ENCODE assay signal across 8 mouse cellular contexts in genomic region chr19:56549033-56549680, GRCm38 (mm10). TPM values are rescaled to one million over a fixed set of nuclear protein-coding genes. Genes with fewer than 3 reads are reported as not detected.
DNase-seq lines count a peak whose midpoint lies in the region; ATAC-seq and TF ChIP-seq lines count a peak whose summit lies in the region.

No protein-coding gene starts in this region.

- H3K4me2 ChIP-seq in limb, embryonic 14.5 days (replicated peaks; ENCODE audit: low read depth, low read length, severe bottlenecking), result peak overlapping the region; percentile 79
- H3K4me2 ChIP-seq in stomach, postnatal 0 days (replicated peaks; ENCODE audit: low read depth), result peak overlapping the region; percentile 86

- DNase-seq in heart, adult 11 months, result peak; percentile 82
- DNase-seq in heart, postnatal 4 days, result no peak
- no peak for DNase-seq in MEL (ENCODE audit: low read depth, low spot score)
- DNase-seq in hindbrain, embryonic 10.5 days (ENCODE audit: low spot score), result no peak
- DNase-seq in limb, embryonic 14.5 days (ENCODE audit: low spot score), result peak; percentile 7
- peak; percentile 58 for DNase-seq in stomach, postnatal 0 days (ENCODE audit: low spot score)
- DNase-seq in layer of hippocampus, adult 8-10 months (ENCODE audit: low spot score in 2 of 2), result no peak
- no peak for DNase-seq in thymus, postnatal 0 days (ENCODE audit: low spot score)

- H3K4me3 ChIP-seq in MEL (ENCODE audit: control insufficient read depth in 1 of 2, insufficient read depth in 1 of 2, low read depth in 2 of 2, low read length in 2 of 2), result peak overlapping the region; percentile 86 to 92
- H3K4me3 ChIP-seq in hindbrain, embryonic 10.5 days, result peak overlapping the region; percentile 94
- H3K4me3 ChIP-seq in limb, embryonic 14.5 days (replicated peaks; ENCODE audit: low read length), result peak overlapping the region; percentile 87
- peak overlapping the region; percentile 95 for H3K4me3 ChIP-seq in stomach, postnatal 0 days (ENCODE audit: low read depth, low read length)

- peaks cover 10 to 26% of the 10 kb centered on the region in 2 experiments for H3K4me1 ChIP-seq in MEL (ENCODE audit: control insufficient read depth in 1 of 2, insufficient read depth in 2 of 2, low read length in 2 of 2)
- H3K4me1 ChIP-seq in hindbrain, embryonic 10.5 days (replicated peaks), result peaks cover 30% of the 10 kb centered on the region
- H3K4me1 ChIP-seq in limb, embryonic 14.5 days (ENCODE audit: control insufficient read depth, insufficient read depth, low read length), result peaks cover 8% of the 10 kb centered on the region; the same call in 1 of the 2 replicates
- no peaks in the 10 kb centered on the region for H3K4me1 ChIP-seq in stomach, postnatal 0 days (replicated peaks; ENCODE audit: control insufficient read depth, insufficient read depth)

- no peak; the same call in 1 of the 2 replicates for ATAC-seq in limb, embryonic 14.5 days (ENCODE audit: low FRiP score, low read depth)
- ATAC-seq in stomach, postnatal 0 days (ENCODE audit: low FRiP score, low TSS enrichment), result peak; percentile 62

- no peak for TF ChIP-seq RAD21 in MEL (IDR thresholded peaks at IDR 0.05; ENCODE audit: low read depth, low read length)

- peak overlapping the region; percentile 92 for H3K9ac ChIP-seq in MEL (ENCODE audit: control insufficient read depth, low read depth, low read length, poor library complexity, severe bottlenecking)
- peak overlapping the region; percentile 98 for H3K9ac ChIP-seq in limb, embryonic 14.5 days (ENCODE audit: low read depth, low read length, severe bottlenecking)
- peak overlapping the region; percentile 98 for H3K9ac ChIP-seq in stomach, postnatal 0 days (ENCODE audit: low read length)

- H3K9me3 ChIP-seq in MEL (replicated peaks; ENCODE audit: insufficient read depth, low read length), result no peaks in the 10 kb centered on the region
- no peaks in the 10 kb centered on the region for H3K9me3 ChIP-seq in hindbrain, embryonic 10.5 days
- no peaks in the 10 kb centered on the region for H3K9me3 ChIP-seq in limb, embryonic 14.5 days (ENCODE audit: control insufficient read depth, low read length)
- no peaks in the 10 kb centered on the region for H3K9me3 ChIP-seq in stomach, postnatal 0 days (ENCODE audit: control insufficient read depth, low read length)

- no peak for TF ChIP-seq POLR2A in MEL (IDR thresholded peaks at IDR 0.05; ENCODE audit: control insufficient read depth in 1 of 2, insufficient read depth in 1 of 2, low read depth in 1 of 2, low read length in 2 of 2, poor library complexity in 1 of 2)
- TF ChIP-seq POLR2A in limb, embryonic 14.5 days (IDR thresholded peaks at IDR 0.05; ENCODE audit: borderline replicate concordance, extremely low read depth, insufficient read depth, insufficient read length), result no peak

- H3K36me3 ChIP-seq in MEL (ENCODE audit: control insufficient read depth in 1 of 2, insufficient read depth in 2 of 2, low read length in 2 of 2), result peaks cover 16 to 33% of the 10 kb centered on the region in 2 experiments
- peaks cover 45% of the 10 kb centered on the region for H3K36me3 ChIP-seq in hindbrain, embryonic 10.5 days
- peaks cover 30% of the 10 kb centered on the region for H3K36me3 ChIP-seq in limb, embryonic 14.5 days (ENCODE audit: control insufficient read depth, insufficient read depth, low read length)
- H3K36me3 ChIP-seq in stomach, postnatal 0 days (ENCODE audit: control insufficient read depth, insufficient read depth, low read length), result peaks cover 18% of the 10 kb centered on the region

- WGBS in hindbrain, embryonic 10.5 days, result 30% methylated on average over 18 of the region's 18 CpGs
- WGBS in limb, embryonic 14.5 days, result 20% methylated on average over 18 of the region's 18 CpGs
- 12% methylated on average over 18 of the region's 18 CpGs for WGBS in stomach, postnatal 0 days

- no peaks in the 10 kb centered on the region for H3K27me3 ChIP-seq in MEL (ENCODE audit: control insufficient read depth in 1 of 2, insufficient read depth in 2 of 2, low read length in 2 of 2)
- no peaks in the 10 kb centered on the region for H3K27me3 ChIP-seq in hindbrain, embryonic 10.5 days (ENCODE audit: insufficient read depth, poor library complexity, severe bottlenecking)
- H3K27me3 ChIP-seq in limb, embryonic 14.5 days (ENCODE audit: control insufficient read depth, insufficient read depth, low read length), result no peaks in the 10 kb centered on the region
- no peaks in the 10 kb centered on the region for H3K27me3 ChIP-seq in stomach, postnatal 0 days (ENCODE audit: control insufficient read depth, insufficient read depth, low read length)

- TF ChIP-seq CTCF in MEL (IDR thresholded peaks at IDR 0.05 in 2 of 3, conservative IDR thresholded peaks at IDR 0.05 in 1 of 3; ENCODE audit: control insufficient read depth in 1 of 3, insufficient read depth in 1 of 3, low read depth in 2 of 3, low read length in 3 of 3, poor library complexity in 1 of 3, severe bottlenecking in 1 of 3), result no peak
- no peak for TF ChIP-seq CTCF in stomach, postnatal 0 days (IDR thresholded peaks at IDR 0.05; ENCODE audit: low read depth)

- peaks cover 48% of the 10 kb centered on the region for H3K79me2 ChIP-seq in MEL (ENCODE audit: control insufficient read depth, insufficient read depth, low read length, poor library complexity)

- TF ChIP-seq EP300 in MEL (IDR thresholded peaks at IDR 0.05; ENCODE audit: low read depth in 1 of 2, low read length in 2 of 2), result peak; percentile 24 to 27; a peak in 1 of 4 replicates
- TF ChIP-seq EP300 in stomach, postnatal 0 days (optimal IDR thresholded peaks at IDR 0.05), result no peak

- peak overlapping the region; percentile 87 for H3K27ac ChIP-seq in MEL (ENCODE audit: control insufficient read depth, low read depth, low read length)
- peak overlapping the region; percentile 99 for H3K27ac ChIP-seq in hindbrain, embryonic 10.5 days
- H3K27ac ChIP-seq in limb, embryonic 14.5 days (replicated peaks; ENCODE audit: low read depth, low read length), result peak overlapping the region; percentile 98
- H3K27ac ChIP-seq in stomach, postnatal 0 days (replicated peaks), result peak overlapping the region; percentile 98

TF ChIP-seq in MEL, 35 proteins besides CTCF, POLR2A, EP300 and RAD21:
- TF ChIP-seq MAX (IDR thresholded peaks at IDR 0.05; ENCODE audit: low read length) (peak; percentile 56; the same call in 1 of the 2 replicates), KAT2A (conservative IDR thresholded peaks at IDR 0.05; ENCODE audit: low read depth, low read length) (no peak), TBP (IDR thresholded peaks at IDR 0.05; ENCODE audit: low read depth, low read length) (peak; percentile 48; the same call in 1 of the 2 replicates), UBTF (IDR thresholded peaks at IDR 0.05; ENCODE audit: borderline replicate concordance, insufficient read depth, low read depth, low read length) (no peak), MXI1 (IDR thresholded peaks at IDR 0.05; ENCODE audit: low read depth, low read length) (peak; percentile 92), MAZ (IDR thresholded peaks at IDR 0.05; ENCODE audit: low read depth, low read length) (no peak), JUND (IDR thresholded peaks at IDR 0.05; ENCODE audit: low read depth, low read length) (no peak), POLR2AphosphoS2 (IDR thresholded peaks at IDR 0.05; ENCODE audit: low read length) (peak; percentile 1; the same call in 1 of the 2 replicates), TAL1 (IDR thresholded peaks at IDR 0.05; ENCODE audit: low read length) (no peak), USF2 (IDR thresholded peaks at IDR 0.05; ENCODE audit: borderline replicate concordance in 1 of 2, insufficient read depth in 1 of 2, low read depth in 1 of 2, low read length in 2 of 2) (no peak), HCFC1 (IDR thresholded peaks at IDR 0.05; ENCODE audit: low read depth, low read length) (no peak), CHD1 (IDR thresholded peaks at IDR 0.05; ENCODE audit: low read depth, low read length) (peak; percentile 92), ZMIZ1 (IDR thresholded peaks at IDR 0.05; ENCODE audit: low read depth, low read length) (no peak), ETS1 (IDR thresholded peaks at IDR 0.05; ENCODE audit: low read depth, low read length) (no peak), SIN3A (IDR thresholded peaks at IDR 0.05; ENCODE audit: low read length) (peak; percentile 67)

RNA-seq across cellular contexts. Expression of gene Nhlrc2, which starts 1.1 kb away (rescaled TPM):
- 10 to 100 TPM; 29.1 to 31.4 TPM for total RNA-seq in heart, postnatal 4 days (2021)
- total RNA-seq in MEL (2012; rRNA removed), result 27.7 and 34.7 TPM in 2 replicates
- 10 to 100 TPM; 22.4 to 37.6 TPM for polyA plus RNA-seq in MEL (2012; ENCODE audit: insufficient read depth in 1 of 2, insufficient read length in 2 of 2, low read depth in 1 of 2, low replicate concordance in 2 of 2, missing spikeins in 1 of 2)
- 13.1 and 14.9 TPM in 2 replicates for polyA plus RNA-seq in hindbrain, embryonic 10.5 days (2016; fragmentation: Nextera tagmentation; extraction: Ambion mirVana)
- 14.0 and 15.0 TPM in 2 replicates for polyA plus RNA-seq in limb, embryonic 14.5 days (2012; rRNA removed)
- 14.8 and 15.3 TPM in 2 replicates for polyA plus RNA-seq in limb, embryonic 14.5 days (2014; fragmentation: Nextera tagmentation; extraction: Ambion mirVana)
- polyA plus RNA-seq in stomach, postnatal 0 days (2015; fragmentation: Nextera tagmentation; extraction: Ambion mirVana), result 8.1 and 8.2 TPM in 2 replicates
- 10 to 100 TPM; 13.8 to 16.1 (median 14.3) TPM for total RNA-seq in layer of hippocampus, adult 8-10 months (2022)
- polyA plus RNA-seq in thymus, postnatal 0 days (2015; fragmentation: Nextera tagmentation; extraction: Ambion mirVana), result 12.6 and 13.2 TPM in 2 replicates

RNA-seq across cellular contexts. Expression of gene Dclre1a, which starts 1.1 kb away (rescaled TPM):
- total RNA-seq in heart, postnatal 4 days (2021), result 10 to 100 TPM; 10.9 to 11.3 TPM
- total RNA-seq in MEL (2012; rRNA removed), result 27.9 and 28.7 TPM in 2 replicates
- polyA plus RNA-seq in MEL (2012; ENCODE audit: insufficient read depth in 1 of 2, insufficient read length in 2 of 2, low read depth in 1 of 2, low replicate concordance in 2 of 2, missing spikeins in 1 of 2), result 100 to 1,000 TPM in 1 of 2 experiments, 10 to 100 TPM in 1; 36.0 to 142 TPM
- 13.8 and 17.8 TPM in 2 replicates for polyA plus RNA-seq in hindbrain, embryonic 10.5 days (2016; fragmentation: Nextera tagmentation; extraction: Ambion mirVana)
- 12.2 and 14.7 TPM in 2 replicates for polyA plus RNA-seq in limb, embryonic 14.5 days (2012; rRNA removed)
- 19.7 and 22.6 TPM in 2 replicates for polyA plus RNA-seq in limb, embryonic 14.5 days (2014; fragmentation: Nextera tagmentation; extraction: Ambion mirVana)
- polyA plus RNA-seq in stomach, postnatal 0 days (2015; fragmentation: Nextera tagmentation; extraction: Ambion mirVana), result 9.5 and 10.7 TPM in 2 replicates
- 1 to 10 TPM; 5.3 to 9.8 (median 7.7) TPM for total RNA-seq in layer of hippocampus, adult 8-10 months (2022)
- polyA plus RNA-seq in thymus, postnatal 0 days (2015; fragmentation: Nextera tagmentation; extraction: Ambion mirVana), result 8.0 and 8.3 TPM in 2 replicates

Comparison
In these comparisons a context has a peak if more than half of its experiments do, and no peak if none do; other contexts are left out.
1. DNase-seq: peak in heart, adult 11 months (single experiment), limb, embryonic 14.5 days (single experiment) and stomach, postnatal 0 days (single experiment); none in heart, postnatal 4 days (single experiment), MEL (single experiment), hindbrain, embryonic 10.5 days (single experiment), layer of hippocampus, adult 8-10 months (0 of 2) and thymus, postnatal 0 days (single experiment).
2. Peak in every context shown above with its lines, with median percentiles within 50 percentile points of each other: H3K27ac ChIP-seq, H3K4me3 ChIP-seq and H3K9ac ChIP-seq.